Mouse (Mus musculus): ENCODE measurements around the gene Emc4.

The Emc4 gene

GRCm38 (mm10) chr2:112367726-112368673, at the start of gene Emc4:
Emc4 (minus strand) TSS chr2:112368027.
- DNase-seq, result peak; percentile 89

- no peak for DNase-seq
These were observed 39.2 kb upstream of the Emc4 start for GRCm38 (mm10) chr2:112407030-112407429.

DNA sequence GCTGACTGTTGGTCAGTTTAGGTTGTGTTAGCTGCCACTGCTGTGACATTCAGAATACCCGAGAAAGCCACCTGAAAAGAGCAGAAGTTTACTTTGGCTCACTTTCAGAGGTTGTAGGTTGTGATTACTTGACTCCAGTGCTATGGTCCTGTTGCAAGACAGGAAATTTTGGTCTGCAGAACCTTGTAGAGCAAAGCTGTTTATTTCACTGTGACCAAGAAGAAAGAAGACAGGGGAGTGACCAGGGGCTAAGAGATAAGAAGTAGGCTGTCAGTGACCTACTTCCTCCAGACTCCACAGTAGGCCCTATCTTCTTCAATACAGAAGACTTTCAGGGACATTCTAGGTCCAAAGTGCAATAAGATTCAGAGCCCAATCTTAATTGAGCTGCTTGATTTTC, 28.8 kb upstream of the Emc4 start:
- DNase-seq, result no peak

- no peak for DNase-seq
These were observed 26.1 kb upstream of the Emc4 start for GRCm38 (mm10) chr2:112393958-112394357.

DNA sequence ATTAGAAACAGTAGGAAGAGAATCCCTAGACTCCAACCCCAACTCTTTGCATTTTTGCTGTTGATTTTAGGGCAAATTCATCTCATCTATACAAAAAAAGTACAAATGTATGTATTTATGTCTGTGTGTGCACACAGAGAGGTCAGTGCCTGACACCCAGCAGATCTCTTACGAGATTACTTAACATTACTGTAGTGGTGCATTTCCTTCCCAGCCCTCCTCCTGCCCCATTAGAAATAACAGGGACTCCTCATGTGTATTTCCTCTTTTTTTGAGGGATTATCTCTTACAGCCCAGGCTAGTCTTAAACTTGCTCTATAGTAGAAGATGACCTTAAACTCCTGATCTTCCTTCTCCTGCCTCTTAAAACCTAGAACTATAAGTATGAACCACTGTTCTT, 24.9 kb upstream of the Emc4 start:
- no peak for DNase-seq

- DNase-seq, result no peak
These were observed 23.6 kb upstream of the Emc4 start for GRCm38 (mm10) chr2:112391346-112392000.

- DNase-seq, result no peak
These were observed 23.0 kb upstream of the Emc4 start for GRCm38 (mm10) chr2:112390843-112391242.

GRCm38 (mm10) chr2:112381219-112381618, 13.4 kb upstream of the Emc4 start:
- DNase-seq, result no peak

DNA sequence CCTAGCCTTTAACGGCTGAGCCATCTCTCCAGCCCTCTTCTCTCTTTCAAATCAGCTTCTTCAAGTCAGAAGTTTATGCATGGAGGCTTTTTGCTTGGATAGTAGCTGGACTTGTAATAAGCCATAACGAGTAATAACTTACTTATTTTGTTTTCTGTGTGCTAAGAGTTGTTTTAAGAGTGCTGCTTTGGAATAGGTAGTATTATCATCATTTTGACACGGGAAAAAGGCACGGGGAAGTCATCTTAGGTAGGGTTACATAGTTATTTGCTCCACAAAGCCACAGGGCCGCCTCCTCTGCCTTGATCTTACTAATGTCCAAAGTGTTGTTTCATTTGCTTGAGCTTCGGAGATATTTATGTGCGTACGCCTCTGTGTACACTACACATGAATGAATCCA, 12.3 kb upstream of the Emc4 start:
- no peak for DNase-seq

DNA sequence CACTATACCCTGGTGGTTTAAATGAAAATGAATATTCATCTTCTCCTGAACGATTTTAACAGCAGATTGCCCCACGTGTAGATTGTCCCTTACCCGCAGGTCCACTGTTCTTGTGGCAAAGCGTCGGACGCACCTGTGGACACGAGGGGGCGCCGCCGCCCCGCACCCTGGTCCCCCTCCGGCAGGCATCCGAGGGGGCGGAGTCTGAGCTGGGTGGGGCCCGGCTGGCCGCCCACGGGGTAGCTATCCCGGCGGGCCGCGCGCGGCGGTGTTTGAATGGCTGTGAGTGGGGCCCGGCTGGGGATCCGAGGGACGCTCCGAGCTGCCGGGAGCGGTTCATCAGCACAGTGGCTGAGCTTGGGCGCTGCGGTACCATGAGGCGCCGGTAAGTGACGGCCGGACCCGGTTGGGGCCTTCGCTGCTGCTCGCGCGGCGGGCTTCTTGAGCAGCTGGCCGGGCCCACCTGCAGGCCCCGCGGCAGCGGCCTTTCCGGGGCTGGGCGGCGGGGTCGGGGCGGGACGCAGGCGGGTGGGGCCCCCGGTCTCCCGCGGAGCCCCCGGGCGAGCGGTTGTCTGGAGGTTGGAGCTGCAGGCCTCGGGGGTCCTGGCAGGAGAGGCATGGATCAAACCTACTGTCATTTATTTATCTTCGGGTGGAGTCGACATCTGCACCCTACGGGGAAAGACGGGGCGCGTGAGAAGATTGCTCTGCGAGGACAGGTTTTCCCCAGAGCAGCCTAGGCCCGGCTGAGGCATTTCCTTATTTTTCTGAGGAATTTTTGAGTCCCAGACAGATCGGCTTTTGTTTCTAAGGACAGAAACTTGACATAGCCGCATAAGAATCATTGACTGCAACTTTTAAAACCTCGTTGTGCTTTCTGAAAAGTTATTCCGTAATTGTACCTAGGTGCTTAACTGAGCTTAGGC, 11.4 kb upstream of the Emc4 start, which contains the start of gene Katnbl1:
Gene Katnbl1, plus strand, starts transcription at position 239 of the 926 bp plus-strand sequence.
- DNase-seq, result peak; percentile 85

GRCm38 (mm10) chr2:112374610-112375009, 6.8 kb upstream of the Emc4 start:
- DNase-seq, result no peak

- no peak for DNase-seq
These were observed 5.3 kb upstream of the Emc4 start for GRCm38 (mm10) chr2:112373141-112373540.

DNA sequence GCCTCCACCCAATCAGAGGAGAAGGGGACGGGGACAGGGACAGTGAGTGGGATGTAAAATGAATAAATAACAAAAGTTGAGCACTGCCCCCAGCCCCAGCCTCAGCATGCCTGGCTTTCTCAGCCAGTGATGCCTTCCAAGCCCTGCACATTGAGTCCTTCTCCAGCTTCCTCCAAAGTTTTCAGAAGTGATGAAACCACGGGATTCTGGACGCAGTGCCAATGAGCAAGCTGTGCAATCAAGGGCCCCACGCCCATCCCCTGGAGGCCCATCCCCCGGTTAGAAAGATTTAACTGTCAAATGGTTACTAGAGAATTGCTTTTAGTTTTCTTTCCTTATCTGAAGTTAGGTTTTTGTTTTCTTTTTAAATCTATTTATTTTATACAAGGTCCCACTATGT, 2.1 kb upstream of the Emc4 start:
- DNase-seq, result no peak

DNA sequence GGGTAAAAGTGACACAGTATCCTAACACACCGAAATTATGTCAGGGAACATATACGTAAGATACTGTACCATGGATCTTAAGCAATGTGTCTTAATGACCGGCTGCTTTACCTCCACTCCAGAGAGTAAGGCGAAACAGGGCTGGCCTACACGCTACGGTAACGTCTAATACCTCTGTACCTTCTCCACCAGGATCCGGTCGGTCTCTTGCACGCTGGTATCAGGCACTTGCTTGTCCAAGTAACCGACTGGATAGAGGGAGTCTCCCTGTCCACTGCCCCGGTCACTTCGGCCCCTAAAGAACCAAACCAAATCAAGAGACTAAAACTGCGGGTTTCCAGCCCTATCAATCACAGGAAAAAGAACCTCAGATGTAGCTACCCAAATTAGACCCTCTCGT, 605 bp downstream of the Emc4 start:
- no peak for DNase-seq

DNA sequence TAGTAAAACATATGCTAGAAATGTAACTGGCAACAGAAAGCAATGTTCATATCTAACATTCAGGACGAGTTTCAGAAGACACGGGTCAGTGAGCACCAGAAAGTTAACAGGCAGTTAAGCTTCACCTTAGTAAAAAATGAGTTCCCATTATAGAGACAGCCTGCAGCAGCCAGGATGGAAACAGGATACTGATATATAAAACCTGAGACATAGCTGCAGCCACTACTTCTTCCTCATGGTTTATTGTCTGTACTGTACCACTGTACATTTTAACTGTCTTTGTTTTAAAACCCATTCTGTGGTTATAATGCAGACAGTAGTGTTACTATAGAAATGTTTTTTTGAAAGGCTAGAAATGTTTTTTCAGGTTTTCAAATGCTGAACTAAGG, 7.1 kb downstream of the Emc4 start:
- no peak for DNase-seq

- DNase-seq, result no peak
These were observed 7.6 kb downstream of the Emc4 start for GRCm38 (mm10) chr2:112360012-112360780.

- no peak for DNase-seq
These were observed 8.2 kb downstream of the Emc4 start for GRCm38 (mm10) chr2:112359611-112360010.

DNA sequence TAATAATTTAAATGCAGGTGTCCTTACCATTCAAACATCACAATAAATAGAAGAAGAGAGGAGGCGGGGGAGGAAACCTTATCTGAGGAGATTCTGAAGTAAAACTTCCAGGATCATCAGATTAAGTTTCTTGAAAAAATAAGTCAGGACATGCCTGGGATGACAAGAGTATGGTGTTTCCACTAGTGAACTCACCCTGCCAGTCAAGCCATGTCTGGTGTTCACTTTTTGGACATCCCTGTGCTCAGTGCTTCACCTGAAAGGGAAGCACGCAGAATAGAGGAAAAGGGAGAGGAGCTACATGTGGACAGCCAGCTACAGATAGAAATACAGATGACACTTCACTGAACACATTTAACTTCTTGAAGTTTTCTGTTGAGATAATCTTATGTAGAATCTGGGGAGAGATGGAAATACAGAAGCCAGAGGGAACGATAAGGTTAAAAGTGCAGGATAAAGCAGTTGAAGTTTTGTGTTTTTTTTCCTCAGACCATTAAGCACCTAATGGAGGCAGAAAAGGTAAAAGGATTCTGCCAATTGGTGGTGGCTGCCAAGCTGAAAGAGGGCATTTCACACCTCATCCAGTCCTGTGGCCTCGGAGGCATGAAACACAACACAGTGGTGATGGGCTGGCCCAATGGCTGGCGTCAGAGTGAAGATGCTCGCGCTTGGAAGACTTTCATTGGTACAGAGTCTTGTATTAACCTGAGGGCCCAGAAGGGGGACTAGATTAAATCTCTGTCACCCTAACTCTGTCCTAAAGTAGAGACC, 14.0 kb downstream of the Emc4 start:
- DNase-seq, result no peak

DNA sequence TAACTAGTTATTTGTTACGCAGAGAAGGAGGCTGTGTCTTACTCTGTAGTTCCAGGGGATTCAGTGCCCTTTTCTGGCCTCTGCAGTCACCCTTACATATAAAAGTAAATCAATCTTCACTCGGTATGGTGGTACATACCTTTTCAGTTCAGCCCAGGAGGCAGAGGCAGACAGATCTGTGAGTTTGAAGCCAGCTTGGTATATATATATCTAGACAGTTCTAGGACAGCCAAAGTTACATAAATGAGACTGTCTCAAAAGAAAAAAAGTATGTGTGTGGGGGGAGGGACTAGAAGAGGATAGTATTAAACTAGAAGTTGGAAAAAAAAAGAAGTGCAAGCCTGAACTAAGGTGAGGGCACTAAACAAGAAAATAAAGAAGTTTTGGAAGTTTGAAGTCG, 19.6 kb downstream of the Emc4 start:
- no peak for DNase-seq

DNA sequence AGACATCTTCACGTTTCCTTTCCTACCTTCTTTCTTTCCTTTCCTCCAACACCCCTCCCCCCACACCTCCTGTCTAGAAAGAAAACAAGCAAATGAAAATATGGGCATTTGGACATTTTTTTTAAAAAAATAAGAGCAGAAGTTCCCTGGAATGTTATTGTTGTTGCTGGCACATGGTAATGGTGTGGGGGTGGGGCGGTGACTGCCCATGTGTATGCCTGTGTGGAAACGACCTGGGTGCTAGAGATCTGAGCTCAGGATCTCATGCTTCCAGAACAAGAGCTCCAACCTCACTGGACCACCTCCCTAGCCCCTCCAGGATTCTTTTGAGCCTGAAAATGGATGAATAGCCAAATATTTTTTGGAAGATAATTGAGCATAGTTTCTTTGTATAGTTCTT, 26.7 kb downstream of the Emc4 start:
- no peak for DNase-seq

GRCm38 (mm10) chr2:112339736-112340135, 28.1 kb downstream of the Emc4 start:
- DNase-seq, result no peak

Data from kidney, adult 11 months (tissue).